Mouse (Mus musculus) kidney, adult 2 months (tissue): Measurements from ENCODE around the gene Tgtp2. TPM values are rescaled to one million over a fixed set of nuclear protein-coding genes. Genes with fewer than 3 reads are reported as not detected.
A peak's percentile ranks its signal among the peaks of the same experiment; 100 is the strongest.
"Not testable (repeated sequence)": the region's sequence is repeated elsewhere in the genome, so short reads cannot be mapped to it uniquely, and the experiment has no call there.

ENCODE experiments used
- DNase-seq: peaks from one replicate; pipeline ENCODE4 v3.0.0; 2021
- H3K27ac ChIP-seq: fragments of 200-500 bp; 2 replicates; pipeline ENCODE4 v1.5.1; 2012; ENCODE audit warnings: low read depth, low read length, control low read depth, inconsistent platforms; ENCODE audit not compliant: insufficient read depth
- H3K27me3 ChIP-seq: fragments of 200-500 bp; replicated peaks from 2 replicates; pipeline ENCODE4 v1.6.1; 2012; ENCODE audit warnings: mild to moderate bottlenecking, moderate library complexity, low read length, inconsistent platforms; ENCODE audit not compliant: control insufficient read depth, insufficient read depth
- H3K36me3 ChIP-seq: fragments of 200-500 bp; 2 replicates; pipeline ENCODE4 v1.6.1; 2012; ENCODE audit warnings: mild to moderate bottlenecking, moderate library complexity, low read length, inconsistent platforms; ENCODE audit not compliant: control insufficient read depth, insufficient read depth
- H3K4me1 ChIP-seq: fragments of 200-500 bp; 2 replicates; pipeline ENCODE4 v1.6.1; 2011; ENCODE audit warnings: low read length; ENCODE audit not compliant: control insufficient read depth, insufficient read depth
- H3K4me3 ChIP-seq: fragments of 200-500 bp; 2 replicates; pipeline ENCODE4 v1.5.1; 2011; ENCODE audit warnings: mild to moderate bottlenecking, low read depth, low read length, control low read depth; ENCODE audit not compliant: insufficient read depth
- CTCF ChIP-seq: fragments of 200-500 bp; conservative IDR thresholded peaks from 2 replicates; pipeline ENCODE4 v1.5.1; 2011; ENCODE audit warnings: low read depth, mild to moderate bottlenecking, control low read depth, low read length, moderate library complexity, mixed read lengths; ENCODE audit not compliant: insufficient read depth, insufficient read length
- POLR2A ChIP-seq: fragments of 200-500 bp; IDR thresholded peaks from one replicate; pipeline ENCODE4 v1.6.1; 2011; ENCODE audit warnings: low read depth, low read length, control low read depth
- WGBS: fragments of 180-500 bp; shearing (Covaris S2); methylation state at CpG from one replicate; pipeline ENCODE4 v1.1.7; 2018; 5-methylcytosine and 5-hydroxymethylcytosine counted together
- polyA plus RNA-seq: library from polyadenylated mRNA; depleted of rRNA; stranded (reverse); fragments of >200 nt; gene quantifications from 2 replicates; pipeline ENCODE4 v1.2.3, GENCODE M21; 2012; rRNA removed

Tgtp2 gene
- 12.1 and 15.1 TPM in 2 replicates for polyA plus RNA-seq

DNA sequence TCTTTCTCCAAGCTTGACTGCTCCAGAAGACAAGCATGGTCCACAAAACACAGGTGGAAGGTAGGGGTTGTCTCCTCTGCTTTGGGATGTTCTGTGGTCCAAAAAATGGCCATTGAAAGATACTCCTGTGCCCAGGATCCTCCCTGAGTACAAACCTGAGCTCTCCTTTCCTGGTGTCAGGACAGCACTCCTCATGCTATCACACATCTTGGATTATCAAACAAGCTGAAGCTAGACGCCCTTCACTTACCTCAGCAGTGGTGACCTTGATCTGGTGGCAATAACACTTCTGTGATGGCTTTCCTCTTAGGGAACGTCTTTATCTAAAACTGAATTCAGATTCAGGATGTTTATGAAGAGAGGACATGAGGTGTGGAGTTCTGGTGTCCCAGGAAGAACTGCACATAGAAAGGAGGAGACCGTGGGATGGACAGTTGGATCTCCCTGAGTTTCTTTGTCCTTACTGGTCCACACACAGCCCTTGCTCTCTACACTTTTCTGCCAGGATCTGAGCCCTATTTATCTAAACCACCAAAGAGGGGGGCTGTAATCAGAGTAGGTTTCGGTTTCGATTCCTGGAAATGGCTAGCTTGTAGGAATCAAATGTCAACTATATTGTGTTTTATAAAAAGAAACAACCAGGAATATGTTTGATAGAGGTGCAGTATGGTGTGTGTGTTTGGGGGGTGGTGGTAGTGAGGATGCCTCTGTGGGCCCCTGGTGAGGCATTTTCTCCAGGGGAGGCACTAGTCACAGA lies at the start of gene Tgtp2:
Gene Tgtp2 (minus strand): TSS at position 494 of the 757 bp plus-strand sequence.
- 54% methylated on average over 5 of the region's 5 CpGs for WGBS
- peak within 1 kb of the TSS; percentile 64 for H3K27ac ChIP-seq
- not testable (repeated sequence) for H3K4me1 ChIP-seq, H3K36me3 ChIP-seq, H3K27me3 ChIP-seq
- DNase-seq = peak; percentile 63
- H3K4me3 ChIP-seq = peak within 1 kb of the TSS; percentile 39

DNA sequence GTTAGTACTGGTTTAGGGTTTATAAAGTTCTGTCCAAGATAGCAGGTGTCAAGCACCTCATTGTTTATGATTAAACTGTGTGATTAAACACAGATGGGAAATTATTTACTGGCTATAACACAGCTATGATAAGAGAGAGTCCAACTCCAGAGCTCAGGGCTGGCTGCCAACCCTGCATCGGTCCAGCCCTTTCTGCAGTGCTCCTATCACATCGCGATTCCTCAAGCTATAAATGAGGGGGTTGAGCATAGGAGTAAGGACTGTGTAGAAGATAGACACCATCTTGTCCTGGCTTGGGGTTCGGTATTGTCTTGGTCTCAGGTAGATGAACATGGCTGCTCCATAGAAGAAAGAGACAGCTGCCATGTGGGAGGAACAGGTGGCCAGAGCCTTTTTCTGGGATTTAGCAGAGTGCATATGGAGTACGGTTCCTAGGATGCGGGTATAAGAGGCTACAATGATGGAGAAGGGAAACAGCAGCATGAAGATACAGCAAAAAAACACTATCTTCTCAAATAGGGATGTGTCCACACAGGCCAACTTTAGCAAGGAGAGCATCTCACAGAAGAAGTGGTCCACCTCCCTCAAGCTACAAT lies 48.7 kb upstream of the Tgtp2 start:
- Histone ChIP-seq H3K4me3 (no peak overlapping the region), H3K4me1 (no peaks in the 10 kb centered on the region), H3K27me3 (no peaks in the 10 kb centered on the region), H3K27ac (no peak overlapping the region), H3K36me3 (no peaks in the 10 kb centered on the region)
- TF ChIP-seq CTCF (no peak), POLR2A (no peak)
- WGBS = 74% methylated on average over 6 of the region's 6 CpGs
- no peak for DNase-seq

DNA sequence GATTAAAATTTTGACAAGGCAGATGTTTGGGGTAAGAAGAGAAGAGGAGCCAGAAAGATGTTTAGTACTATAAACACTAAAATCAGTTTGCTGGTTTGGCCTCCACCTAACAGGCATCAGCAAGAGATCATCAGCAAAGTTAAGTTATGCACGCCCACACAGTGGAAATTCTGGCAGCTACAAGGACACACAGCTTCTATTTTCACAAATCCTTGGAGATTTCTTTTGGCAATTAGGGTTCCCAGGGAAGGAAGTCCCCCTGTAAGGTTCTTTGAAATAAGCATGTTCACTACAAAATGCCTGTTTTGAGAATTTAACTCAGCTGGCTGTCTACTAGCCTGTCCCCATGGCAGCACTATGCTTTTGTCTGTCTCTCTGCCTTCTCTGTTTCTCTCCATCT lies 47.0 kb upstream of the Tgtp2 start:
- Histone ChIP-seq H3K27me3 (no peaks in the 10 kb centered on the region), H3K4me3 (no peak overlapping the region), H3K4me1 (no peaks in the 10 kb centered on the region), H3K36me3 (no peaks in the 10 kb centered on the region), H3K27ac (no peak overlapping the region; the same call in 1 of the 2 replicates)
- 68% methylated on average over 1 of the region's 1 CpGs for WGBS
- TF ChIP-seq POLR2A = no peak
- DNase-seq = peak; percentile 35

- no peak overlapping the region for H3K4me3 ChIP-seq
- H3K27ac ChIP-seq = no peak overlapping the region
- TF ChIP-seq CTCF (peak; percentile 67), POLR2A (no peak)
- H3K27me3 ChIP-seq = no peaks in the 10 kb centered on the region
- no peaks in the 10 kb centered on the region for H3K36me3 ChIP-seq
- no peaks in the 10 kb centered on the region for H3K4me1 ChIP-seq
- peak; percentile 46 for DNase-seq
- 38% methylated on average over 1 of the region's 1 CpGs for WGBS
These were observed 44.8 kb upstream of the Tgtp2 start for GRCm38 (mm10) chr11:49108833-49109232.

GRCm38 (mm10) chr11:49107650-49108537 lies 43.9 kb upstream of the Tgtp2 start:
- Histone ChIP-seq H3K36me3 (no peaks in the 10 kb centered on the region), H3K27me3 (no peaks in the 10 kb centered on the region), H3K4me3 (no peak overlapping the region), H3K27ac (no peak overlapping the region), H3K4me1 (no peaks in the 10 kb centered on the region)
- no peak for TF ChIP-seq POLR2A
- TF ChIP-seq CTCF = no peak
- whole genome bisulfite sequencing = 58% methylated on average over 10 of the region's 10 CpGs
- no peak for DNase-seq

DNA sequence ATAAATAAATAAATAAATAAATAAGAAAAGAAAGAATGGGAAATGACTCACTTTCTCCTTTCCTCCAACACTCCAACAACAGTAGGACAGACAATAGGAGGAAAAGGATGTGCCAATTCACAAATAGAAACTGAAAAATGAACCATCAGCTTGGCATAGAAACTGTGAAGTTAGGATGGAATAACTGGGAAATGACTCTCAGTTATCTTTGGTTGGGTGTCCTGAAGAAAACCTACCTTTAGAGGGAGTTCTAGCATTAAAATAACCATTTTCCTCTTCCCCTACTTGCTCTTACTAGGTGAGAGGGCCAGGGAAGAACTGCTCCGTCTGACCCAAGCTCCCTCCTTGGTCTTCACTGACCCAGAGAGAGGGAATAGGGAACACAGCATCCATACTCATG lies 41.7 kb upstream of the Tgtp2 start:
- DNase-seq = peak; percentile 56
- H3K27ac ChIP-seq = peak overlapping the region; percentile 58
- no peak overlapping the region for H3K4me3 ChIP-seq
- WGBS = 65% methylated on average over 1 of the region's 1 CpGs
- H3K27me3 ChIP-seq = no peaks in the 10 kb centered on the region
- TF ChIP-seq POLR2A = no peak
- TF ChIP-seq CTCF = no peak
- no peaks in the 10 kb centered on the region for H3K36me3 ChIP-seq
- no peaks in the 10 kb centered on the region for H3K4me1 ChIP-seq
